Mouse (Mus musculus) intestine, postnatal 0 days (tissue): ENCODE data around the gene Amotl2. TPM values are rescaled to one million over a fixed set of nuclear protein-coding genes. Genes with fewer than 3 reads are reported as not detected.

Experiments
- ATAC-seq: fragments of 200-750 bp; cut with Nextera tagmentation; 2 replicates; pipeline ENCODE4 v1.8.0; 2017; ENCODE audit warnings: mild to moderate bottlenecking, moderate TSS enrichment, moderate library complexity
- H3K27ac ChIP-seq: fragments of 300-500 bp; sonication (generic); 2 replicates; pipeline ENCODE4 v1.5.1; 2014; ENCODE audit warnings: mild to moderate bottlenecking, low read depth, low read length, moderate library complexity
- H3K27me3 ChIP-seq: fragments of 300-500 bp; sonication (generic); replicated peaks from 2 replicates; pipeline ENCODE4 v1.6.1; 2014; ENCODE audit warnings: low read length, mixed read lengths; ENCODE audit not compliant: control insufficient read depth, insufficient read depth
- H3K36me3 ChIP-seq: fragments of 300-500 bp; sonication (generic); 2 replicates; pipeline ENCODE4 v1.6.1; 2014; ENCODE audit warnings: mild to moderate bottlenecking, moderate library complexity; ENCODE audit not compliant: control insufficient read depth, insufficient read depth
- H3K4me1 ChIP-seq: fragments of 300-500 bp; sonication (generic); replicated peaks from 2 replicates; pipeline ENCODE4 v1.6.1; 2014; ENCODE audit warnings: antibody characterized with exemption, low read length, mixed read lengths; ENCODE audit not compliant: control insufficient read depth, insufficient read depth
- H3K4me2 ChIP-seq: fragments of 300-500 bp; sonication (generic); replicated peaks from 2 replicates; pipeline ENCODE4 v1.6.1; 2014; ENCODE audit warnings: low read depth, mild to moderate bottlenecking, moderate library complexity
- H3K4me3 ChIP-seq: fragments of 300-500 bp; sonication (generic); 2 replicates; pipeline ENCODE4 v1.5.1; 2014; ENCODE audit warnings: low read depth, low read length
- H3K9ac ChIP-seq: fragments of 300-500 bp; sonication (generic); 2 replicates; pipeline ENCODE4 v1.6.1; 2014; ENCODE audit warnings: mild to moderate bottlenecking, low read depth, low read length
- H3K9me3 ChIP-seq: fragments of 300-500 bp; sonication (generic); 2 replicates; pipeline ENCODE4 v1.6.1; 2016; ENCODE audit warnings: mixed run types; ENCODE audit not compliant: control insufficient read depth
- CTCF ChIP-seq: sonication (generic); IDR thresholded peaks from 2 replicates; pipeline ENCODE4 v1.5.1; 2016; ENCODE audit warnings: low read depth, mild to moderate bottlenecking, control low read depth, antibody characterized with exemption, moderate library complexity
- WGBS: fragments of 180-500 bp; shearing (Covaris S2); extraction: QIAGEN DNeasy Blood & Tissue Kit; methylation state at CpG from one replicate; pipeline ENCODE4 v1.1.7; 2014; 5-methylcytosine and 5-hydroxymethylcytosine counted together
- polyA plus RNA-seq: library from polyadenylated mRNA; unstranded; fragments of >200 nt; fragmentation: Nextera tagmentation; extraction: Ambion mirVana; gene quantifications from 2 replicates; pipeline ENCODE4 v1.2.1, GENCODE M21; 2015

Amotl2 gene
- polyA plus RNA-seq, 1 experiment from 2014 or later, result 12.4 TPM

GRCm38 (mm10) chr9:102734739-102735075, 18.2 kb downstream of the Amotl2 start:
- ATAC-seq, result peak; percentile 86
- peak overlapping the region; percentile 70 for H3K27ac ChIP-seq
- no peak for TF ChIP-seq CTCF
- H3K4me3 ChIP-seq, result no peak overlapping the region
- peak overlapping the region; percentile 39 for H3K4me2 ChIP-seq
- H3K4me1 ChIP-seq, result peaks cover 13% of the 10 kb centered on the region; the same call in 1 of the 2 replicates
- H3K27me3 ChIP-seq, result no peaks in the 10 kb centered on the region
- peaks cover 36% of the 10 kb centered on the region for H3K36me3 ChIP-seq
- no peak overlapping the region for H3K9ac ChIP-seq
- no peaks in the 10 kb centered on the region for H3K9me3 ChIP-seq
- 20% methylated on average over 1 of the region's 1 CpGs for WGBS

- Histone ChIP-seq H3K4me3 (no peak overlapping the region), H3K27ac (peak overlapping the region; percentile 70; the same call in 1 of the 2 replicates), H3K27me3 (no peaks in the 10 kb centered on the region), H3K9me3 (no peaks in the 10 kb centered on the region), H3K4me2 (no peak overlapping the region), H3K36me3 (peaks cover 30% of the 10 kb centered on the region), H3K4me1 (peaks cover 13% of the 10 kb centered on the region; the same call in 1 of the 2 replicates), H3K9ac (no peak overlapping the region)
- TF ChIP-seq CTCF, result no peak
- ATAC-seq, result no peak
- 89% methylated on average over 3 of the region's 3 CpGs for WGBS
Measured at GRCm38 (mm10) chr9:102735231-102735630, 18.8 kb downstream of the Amotl2 start.

GRCm38 (mm10) chr9:102735996-102736395, 19.5 kb downstream of the Amotl2 start:
- WGBS, result 45% methylated on average over 1 of the region's 1 CpGs
- no peak for ATAC-seq
- TF ChIP-seq CTCF, result no peak
- Histone ChIP-seq H3K9me3 (no peaks in the 10 kb centered on the region), H3K36me3 (peaks cover 23% of the 10 kb centered on the region), H3K27ac (no peak overlapping the region), H3K27me3 (no peaks in the 10 kb centered on the region), H3K4me2 (no peak overlapping the region), H3K4me3 (no peak overlapping the region), H3K4me1 (peaks cover 13% of the 10 kb centered on the region; the same call in 1 of the 2 replicates), H3K9ac (no peak overlapping the region)

- H3K9ac ChIP-seq, result no peak overlapping the region
- H3K9me3 ChIP-seq, result no peaks in the 10 kb centered on the region
- H3K27me3 ChIP-seq, result no peaks in the 10 kb centered on the region
- peaks cover 13% of the 10 kb centered on the region; the same call in 1 of the 2 replicates for H3K4me1 ChIP-seq
- no peak overlapping the region for H3K4me2 ChIP-seq
- no peak overlapping the region for H3K27ac ChIP-seq
- WGBS, result 63% methylated on average over 1 of the region's 1 CpGs
- no peak overlapping the region for H3K4me3 ChIP-seq
- peaks cover 14% of the 10 kb centered on the region; the same call in 1 of the 2 replicates for H3K36me3 ChIP-seq
- no peak for TF ChIP-seq CTCF
- ATAC-seq, result no peak
Measured at GRCm38 (mm10) chr9:102737405-102737804, 20.9 kb downstream of the Amotl2 start.

GRCm38 (mm10) chr9:102746753-102747152, 30.3 kb downstream of the Amotl2 start:
- Histone ChIP-seq H3K27me3 (no peaks in the 10 kb centered on the region), H3K9ac (no peak overlapping the region), H3K4me2 (no peak overlapping the region), H3K4me1 (no peaks in the 10 kb centered on the region), H3K9me3 (no peaks in the 10 kb centered on the region), H3K27ac (no peak overlapping the region), H3K4me3 (no peak overlapping the region), H3K36me3 (no peaks in the 10 kb centered on the region)
- ATAC-seq, result no peak
- no peak for TF ChIP-seq CTCF
- 68% methylated on average over 5 of the region's 5 CpGs for WGBS

GRCm38 (mm10) chr9:102747902-102748301, 31.4 kb downstream of the Amotl2 start:
- ATAC-seq, result no peak
- whole genome bisulfite sequencing, result 29% methylated on average over 5 of the region's 5 CpGs
- H3K27ac ChIP-seq, result no peak overlapping the region

GRCm38 (mm10) chr9:102749216-102749615, 32.7 kb downstream of the Amotl2 start:
- H3K9ac ChIP-seq, result no peak overlapping the region
- H3K9me3 ChIP-seq, result no peaks in the 10 kb centered on the region
- no peaks in the 10 kb centered on the region for H3K27me3 ChIP-seq
- WGBS, result 52% methylated on average over 11 of the region's 11 CpGs
- no peak for TF ChIP-seq CTCF
- no peaks in the 10 kb centered on the region for H3K36me3 ChIP-seq
- ATAC-seq, result no peak
- H3K27ac ChIP-seq, result no peak overlapping the region
- no peaks in the 10 kb centered on the region for H3K4me1 ChIP-seq
- no peak overlapping the region for H3K4me3 ChIP-seq
- no peak overlapping the region for H3K4me2 ChIP-seq

More at GRCm38 (mm10) chr9:102747902-102748301, 31.4 kb downstream of the Amotl2 start:
- no peak overlapping the region for H3K9ac ChIP-seq
- H3K4me3 ChIP-seq, result no peak overlapping the region
- no peaks in the 10 kb centered on the region for H3K36me3 ChIP-seq
- no peaks in the 10 kb centered on the region for H3K9me3 ChIP-seq
- no peak overlapping the region for H3K4me2 ChIP-seq
- no peaks in the 10 kb centered on the region for H3K27me3 ChIP-seq
- TF ChIP-seq CTCF, result no peak
- no peaks in the 10 kb centered on the region for H3K4me1 ChIP-seq
